Mouse (Mus musculus) olfactory bulb, adult 2 months (tissue): ENCODE data around the gene Trp53. TPM values are rescaled to one million over a fixed set of nuclear protein-coding genes. Genes with fewer than 3 reads are reported as not detected.
A peak's percentile ranks its signal among the peaks of the same experiment; 100 is the strongest.
"Not testable (repeated sequence)": the region's sequence is repeated elsewhere in the genome, so short reads cannot be mapped to it uniquely, and the experiment has no call there.

Experiments
- H3K27ac ChIP-seq: fragments of 200-500 bp; 2 replicates; pipeline ENCODE4 v1.5.1; 2012; ENCODE audit warnings: low read depth, low read length; ENCODE audit not compliant: insufficient read depth
- H3K4me1 ChIP-seq: fragments of 200-500 bp; 2 replicates; pipeline ENCODE4 v1.6.1; 2012; ENCODE audit warnings: low read length; ENCODE audit not compliant: control insufficient read depth, insufficient read depth
- H3K4me3 ChIP-seq: fragments of 200-500 bp; 2 replicates; pipeline ENCODE4 v1.5.1; 2012; ENCODE audit warnings: mild to moderate bottlenecking, low read depth, low read length, moderate library complexity; ENCODE audit not compliant: insufficient read depth
- CTCF ChIP-seq: fragments of 200-500 bp; IDR thresholded peaks from 2 replicates; pipeline ENCODE4 v1.5.1; 2012; ENCODE audit warnings: low read depth, mild to moderate bottlenecking, low read length, moderate library complexity; ENCODE audit not compliant: insufficient read depth
- POLR2A ChIP-seq: fragments of 200-500 bp; IDR thresholded peaks from 2 replicates; pipeline ENCODE4 v1.6.1; 2012; ENCODE audit warnings: mild to moderate bottlenecking, low read depth, low read length, moderate library complexity; ENCODE audit not compliant: insufficient read depth
- WGBS: fragments of 180-500 bp; shearing (Covaris S2); methylation state at CpG from one replicate; pipeline ENCODE4 v1.1.7; 2018; 5-methylcytosine and 5-hydroxymethylcytosine counted together
- polyA plus RNA-seq: library from polyadenylated mRNA; stranded (reverse); fragments of >200 nt; gene quantifications from 2 replicates; pipeline ENCODE4 v1.2.4, GENCODE M21; 2012; ENCODE audit warnings: low replicate concordance; ENCODE audit not compliant: missing spikeins, insufficient read depth, insufficient read length

The Trp53 gene
- not detected in 2 replicates for polyA plus RNA-seq

GRCm38 (mm10) chr11:69580091-69580514 is at the start of gene Trp53, which contains the start of gene Wrap53:
Gene Trp53 (plus strand): TSS chr11:69580359.
Gene Wrap53 (minus strand): TSS chr11:69580255.
- peak within 1 kb of the TSS; percentile 82 for H3K27ac ChIP-seq
- WGBS: under 1% methylated on average over 13 of the region's 13 CpGs
- TF ChIP-seq CTCF (no peak), POLR2A (no peak)
- peaks cover 15% of the 10 kb centered on the region for H3K4me1 ChIP-seq
- peak within 1 kb of the TSS; percentile 69 for H3K4me3 ChIP-seq

DNA sequence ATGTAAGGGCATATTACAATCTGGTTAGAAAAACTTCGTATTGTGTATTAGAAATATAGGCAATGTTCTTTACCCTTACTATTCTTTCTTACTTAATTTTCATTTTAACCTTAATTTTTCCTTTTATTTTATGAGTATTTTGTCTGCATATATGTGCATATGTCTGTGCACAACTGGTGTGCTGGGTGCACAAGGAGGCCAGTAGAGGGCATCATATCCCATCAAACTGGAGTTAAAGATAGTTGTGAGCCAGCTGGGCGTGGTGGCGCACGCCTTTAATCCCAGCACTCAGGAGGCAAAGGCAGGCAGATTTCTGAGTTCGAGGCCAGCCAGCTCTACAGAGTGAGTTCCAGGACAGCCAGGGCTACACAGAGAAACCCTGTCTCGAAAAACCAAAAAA is 49.4 kb upstream of the Trp53 start:
- not testable (repeated sequence) for H3K27ac ChIP-seq
- WGBS: 92% methylated on average over 6 of the region's 6 CpGs

GRCm38 (mm10) chr11:69532480-69533150 is 47.5 kb upstream of the Trp53 start:
- TF ChIP-seq CTCF (no peak), POLR2A (no peak)
- H3K27ac ChIP-seq: no peak overlapping the region
- WGBS: 72% methylated on average over 7 of the region's 7 CpGs
- H3K4me1 ChIP-seq: peaks cover 5% of the 10 kb centered on the region
- no peak overlapping the region for H3K4me3 ChIP-seq

More for the DNA sequence above, 49.4 kb upstream of the Trp53 start:
- not testable (repeated sequence) for H3K4me1 ChIP-seq, H3K4me3 ChIP-seq

DNA sequence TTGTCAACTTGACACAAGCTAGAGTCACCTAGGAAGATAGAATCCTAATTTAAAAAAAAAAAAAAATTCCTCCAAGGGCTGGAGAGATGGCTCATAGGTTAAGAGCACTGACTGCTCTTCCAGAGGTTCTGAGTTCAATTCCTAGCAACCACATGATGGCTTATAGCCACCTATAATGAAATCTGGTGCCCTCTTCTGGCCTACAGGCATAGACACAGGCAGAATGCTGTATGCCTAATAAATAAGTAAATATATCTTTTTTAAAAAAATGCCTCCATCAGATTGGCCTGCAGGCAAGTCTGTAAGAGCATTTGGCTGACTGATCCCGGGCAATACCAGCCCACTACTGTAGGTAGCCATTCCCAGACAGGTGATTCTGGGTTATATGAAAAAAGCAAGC is 45.2 kb upstream of the Trp53 start:
- TF ChIP-seq POLR2A (no peak), CTCF (no peak)
- H3K27ac ChIP-seq: no peak overlapping the region
- no peaks in the 10 kb centered on the region for H3K4me1 ChIP-seq
- no peak overlapping the region for H3K4me3 ChIP-seq
- 79% methylated on average over 1 of the region's 1 CpGs for WGBS

- H3K27ac ChIP-seq: no peak overlapping the region
- H3K4me1 ChIP-seq: peaks cover 11% of the 10 kb centered on the region
- TF ChIP-seq CTCF: no peak
- TF ChIP-seq POLR2A: no peak
- H3K4me3 ChIP-seq: no peak overlapping the region
- WGBS: 92% methylated on average over 2 of the region's 2 CpGs
Measured at GRCm38 (mm10) chr11:69540700-69541099, 39.5 kb upstream of the Trp53 start.

DNA sequence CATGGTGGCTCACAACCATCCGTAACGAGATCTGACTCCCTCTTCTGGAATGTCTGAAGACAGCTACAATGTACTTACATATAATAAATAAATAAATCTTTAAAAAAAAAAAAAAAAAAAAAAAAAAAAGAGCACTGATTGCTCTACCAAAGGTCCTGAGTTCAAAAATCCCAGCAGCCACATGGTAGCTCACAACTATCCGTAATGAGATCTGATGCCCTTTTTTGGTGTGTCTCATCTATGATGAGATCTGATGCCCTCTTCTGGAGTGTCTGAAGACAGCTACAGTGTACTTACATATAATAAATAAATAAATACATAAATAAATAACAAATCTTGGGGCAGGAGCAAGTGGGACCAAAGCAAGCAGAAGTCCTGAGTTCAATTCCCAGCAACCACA is 38.4 kb upstream of the Trp53 start:
- H3K4me1 ChIP-seq: peaks cover 18% of the 10 kb centered on the region
- not testable (repeated sequence) for H3K27ac ChIP-seq, H3K4me3 ChIP-seq
- WGBS: 45% methylated on average over 3 of the region's 3 CpGs

GRCm38 (mm10) chr11:69543598-69543997 is 36.6 kb upstream of the Trp53 start:
- WGBS: 14% methylated on average over 3 of the region's 3 CpGs
- no peak for TF ChIP-seq POLR2A
- no peak for TF ChIP-seq CTCF
- Histone ChIP-seq H3K4me3 (no peak overlapping the region), H3K4me1 (peaks cover 32% of the 10 kb centered on the region), H3K27ac (peak overlapping the region; percentile 42)

DNA sequence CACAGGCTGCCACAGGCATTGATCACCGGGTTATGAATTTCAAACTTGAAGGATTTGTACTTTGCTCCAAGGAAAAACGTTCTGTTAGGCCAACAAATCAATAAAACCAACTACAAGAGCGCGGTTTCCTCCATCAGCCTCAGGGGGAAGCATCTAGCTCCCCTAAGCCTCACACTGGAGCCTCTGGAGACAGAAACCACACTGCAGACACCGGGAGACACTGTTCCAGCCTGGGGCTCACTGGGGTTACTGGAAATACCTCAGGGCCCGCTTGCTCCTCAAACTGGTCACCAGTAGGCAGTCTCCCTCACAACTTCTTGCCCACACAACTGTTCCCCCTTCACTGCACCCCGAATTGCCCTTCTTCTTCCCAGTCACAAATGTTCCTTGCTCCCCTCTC is 34.2 kb upstream of the Trp53 start:
- peak overlapping the region; percentile 18 for H3K27ac ChIP-seq
- TF ChIP-seq CTCF: no peak
- TF ChIP-seq POLR2A: no peak
- 9% methylated on average over 7 of the region's 7 CpGs for WGBS
- peak overlapping the region; percentile 44 for H3K4me3 ChIP-seq
- peaks cover 42% of the 10 kb centered on the region for H3K4me1 ChIP-seq

- peak overlapping the region; percentile 18 for H3K27ac ChIP-seq
- H3K4me3 ChIP-seq: peak overlapping the region; percentile 44
- H3K4me1 ChIP-seq: peaks cover 42% of the 10 kb centered on the region
- TF ChIP-seq POLR2A (peak; percentile 26; the same call in 1 of the 2 replicates), CTCF (peak; percentile 83)
- WGBS: under 1% methylated on average over 44 of the region's 44 CpGs
Measured at GRCm38 (mm10) chr11:69546423-69547053, 33.6 kb upstream of the Trp53 start.
